ENCODE assay signal across 18 mouse cellular contexts in genomic region chr6:100072261-100072968, GRCm38 (mm10).
A peak's percentile ranks its signal among the peaks of the same experiment; 100 is the strongest.
DNase-seq lines count a peak whose midpoint lies in the region; ATAC-seq and TF ChIP-seq lines count a peak whose summit lies in the region.
"Had no signal": no experiment of that assay in that cellular context is flagged by ENCODE, and none has a peak within 500 bp of the region (broad histone marks: within the 10 kb centered on the region; RNA-seq: fewer than 3 reads in every experiment).

No protein-coding gene starts in this region.

- TF ChIP-seq CTCF in liver, adult 2 months (IDR thresholded peaks at IDR 0.05; ENCODE audit: low read depth, low read length), result no peak
- TF ChIP-seq CTCF in MEL (IDR thresholded peaks at IDR 0.05 in 2 of 3, conservative IDR thresholded peaks at IDR 0.05 in 1 of 3; ENCODE audit: control insufficient read depth in 1 of 3, insufficient read depth in 1 of 3, low read depth in 2 of 3, low read length in 3 of 3, poor library complexity in 1 of 3, severe bottlenecking in 1 of 3), result no peak

- no peak for TF ChIP-seq POLR2A in liver, adult 2 months (IDR thresholded peaks at IDR 0.05; ENCODE audit: extremely low read depth, insufficient read depth, low read length)
- no peak for TF ChIP-seq POLR2A in MEL (IDR thresholded peaks at IDR 0.05; ENCODE audit: control insufficient read depth in 1 of 2, insufficient read depth in 1 of 2, low read depth in 1 of 2, low read length in 2 of 2, poor library complexity in 1 of 2)

- WGBS in liver, adult 2 months, result 47% methylated on average over 6 of the region's 6 CpGs
- 43% methylated on average over 6 of the region's 6 CpGs for WGBS in liver, embryonic 12.5 days (ENCODE audit: insufficient replicate concordance)

- no peaks in the 10 kb centered on the region; the same call in 1 of the 2 replicates for H3K9me3 ChIP-seq in liver, embryonic 12.5 days (replicated peaks)
- H3K9me3 ChIP-seq in MEL (replicated peaks; ENCODE audit: insufficient read depth, low read length), result no peaks in the 10 kb centered on the region
- H3K9me3 ChIP-seq: heart, embryonic 13.5 days; hindbrain, embryonic 15.5 days; limb, embryonic 12.5 days; neural tube, embryonic 13.5 days had no signal

- H3K79me2 ChIP-seq in liver, adult 2 months (ENCODE audit: control insufficient read depth, insufficient read depth, low read length), result no peaks in the 10 kb centered on the region
- H3K79me2 ChIP-seq in MEL (ENCODE audit: control insufficient read depth, insufficient read depth, low read length, poor library complexity), result no peaks in the 10 kb centered on the region

- no peak for TF ChIP-seq RAD21 in MEL (IDR thresholded peaks at IDR 0.05; ENCODE audit: low read depth, low read length)

- no peak overlapping the region for H3K4me2 ChIP-seq in liver, embryonic 12.5 days
- H3K4me2 ChIP-seq: heart, embryonic 13.5 days; hindbrain, embryonic 15.5 days; limb, embryonic 12.5 days; neural tube, embryonic 13.5 days had no signal

- H3K9ac ChIP-seq in liver, adult 2 months (ENCODE audit: low read depth, low read length), result no peak overlapping the region
- H3K9ac ChIP-seq in liver, embryonic 12.5 days, result no peak overlapping the region
- H3K9ac ChIP-seq in MEL (ENCODE audit: control insufficient read depth, low read depth, low read length, poor library complexity, severe bottlenecking), result no peak overlapping the region
- H3K9ac ChIP-seq: heart, embryonic 13.5 days; hindbrain, embryonic 15.5 days; limb, embryonic 12.5 days; neural tube, embryonic 13.5 days had no signal

- no peak overlapping the region for H3K4me3 ChIP-seq in liver, adult 2 months (ENCODE audit: insufficient read depth, low read depth, low read length)
- H3K4me3 ChIP-seq in liver, embryonic 12.5 days, result no peak overlapping the region
- no peak overlapping the region for H3K4me3 ChIP-seq in MEL (ENCODE audit: control insufficient read depth in 1 of 2, insufficient read depth in 1 of 2, low read depth in 2 of 2, low read length in 2 of 2)
- H3K4me3 ChIP-seq: erythroblast, embryonic 14.5 days; heart, embryonic 13.5 days; hindbrain, embryonic 15.5 days; limb, embryonic 12.5 days; neural tube, embryonic 13.5 days had no signal

- no peak for ATAC-seq in liver, embryonic 12.5 days
- ATAC-seq: midbrain, embryonic 16.5 days had no signal

- H3K27ac ChIP-seq in liver, adult 2 months (replicated peaks; ENCODE audit: insufficient read depth, low read depth, low read length), result no peak overlapping the region
- no peak overlapping the region for H3K27ac ChIP-seq in liver, embryonic 12.5 days
- no peak overlapping the region for H3K27ac ChIP-seq in MEL (ENCODE audit: control insufficient read depth, low read depth, low read length)
- H3K27ac ChIP-seq: heart, embryonic 13.5 days; hindbrain, embryonic 15.5 days; limb, embryonic 12.5 days; neural tube, embryonic 13.5 days had no signal

- H3K4me1 ChIP-seq in liver, adult 2 months (ENCODE audit: control insufficient read depth, insufficient read depth, low read length), result peaks cover 6% of the 10 kb centered on the region; the same call in 1 of the 2 replicates
- no peaks in the 10 kb centered on the region for H3K4me1 ChIP-seq in liver, embryonic 12.5 days
- no peaks in the 10 kb centered on the region for H3K4me1 ChIP-seq in MEL (ENCODE audit: control insufficient read depth in 1 of 2, insufficient read depth in 2 of 2, low read length in 2 of 2)

- no peaks in the 10 kb centered on the region for H3K36me3 ChIP-seq in liver, adult 2 months (ENCODE audit: control insufficient read depth, insufficient read depth, low read length)
- no peaks in the 10 kb centered on the region for H3K36me3 ChIP-seq in liver, embryonic 12.5 days
- H3K36me3 ChIP-seq in MEL (ENCODE audit: control insufficient read depth in 1 of 2, insufficient read depth in 2 of 2, low read length in 2 of 2), result no peaks in the 10 kb centered on the region; a peak in 1 of 4 replicates
- H3K36me3 ChIP-seq: heart, embryonic 13.5 days; hindbrain, embryonic 15.5 days; limb, embryonic 12.5 days; neural tube, embryonic 13.5 days had no signal

- no peak for TF ChIP-seq EP300 in MEL (IDR thresholded peaks at IDR 0.05; ENCODE audit: low read depth in 1 of 2, low read length in 2 of 2)

- no peaks in the 10 kb centered on the region for H3K27me3 ChIP-seq in liver, adult 2 months (ENCODE audit: control insufficient read depth, insufficient read depth, low read length)
- H3K27me3 ChIP-seq in liver, embryonic 12.5 days (replicated peaks), result 0 out of 2 replicates have a peak, but pooled peaks cover 6% of the 10 kb centered on the region
- no peaks in the 10 kb centered on the region for H3K27me3 ChIP-seq in MEL (ENCODE audit: control insufficient read depth in 1 of 2, insufficient read depth in 2 of 2, low read length in 2 of 2)

- DNase-seq in heart, postnatal 4 days, result peak; percentile 39
- DNase-seq in heart, adult 11 months, result no peak
- peak; percentile 26 for DNase-seq in liver, adult 2 months (ENCODE audit: extremely low read depth, low read depth, low spot score)
- peak; percentile 8 for DNase-seq in MEL (ENCODE audit: low read depth, low spot score)
- DNase-seq in brain, adult 2 months (ENCODE audit: low read depth, low spot score), result peak; percentile 45
- DNase-seq in right cerebral cortex, adult 18-20 months, result no peak
- DNase-seq in spleen, postnatal 14 days (ENCODE audit: low spot score in 2 of 2), result no peak
- DNase-seq: gastrocnemius, postnatal 36 days; retina, postnatal 1 day; spleen, adult 18-20 months; thymus, postnatal 4 days had no signal

TF ChIP-seq in MEL, 35 proteins besides CTCF, POLR2A, EP300 and RAD21:
- TF ChIP-seq ZMIZ1 (IDR thresholded peaks at IDR 0.05; ENCODE audit: low read depth, low read length), result no peak
- no peak for TF ChIP-seq TAL1 (IDR thresholded peaks at IDR 0.05; ENCODE audit: low read length)
- no peak for TF ChIP-seq KAT2A (conservative IDR thresholded peaks at IDR 0.05; ENCODE audit: low read depth, low read length)
- no peak for TF ChIP-seq SIN3A (IDR thresholded peaks at IDR 0.05; ENCODE audit: low read length)
- TF ChIP-seq ZC3H11A (IDR thresholded peaks at IDR 0.05; ENCODE audit: low read depth, low read length), result no peak
- TF ChIP-seq ELF1 (IDR thresholded peaks at IDR 0.05; ENCODE audit: low read depth, low read length), result no peak
- no peak for TF ChIP-seq MAX (IDR thresholded peaks at IDR 0.05; ENCODE audit: low read length)
- TF ChIP-seq E2F4 (IDR thresholded peaks at IDR 0.05; ENCODE audit: borderline replicate concordance, low read depth, low read length), result no peak
- TF ChIP-seq TBP (IDR thresholded peaks at IDR 0.05; ENCODE audit: low read depth, low read length), result no peak
- TF ChIP-seq CHD1 (IDR thresholded peaks at IDR 0.05; ENCODE audit: low read depth, low read length), result no peak
- no peak for TF ChIP-seq SMC3 (IDR thresholded peaks at IDR 0.05; ENCODE audit: low read depth, low read length)
- no peak for TF ChIP-seq RCOR1 (IDR thresholded peaks at IDR 0.05; ENCODE audit: low read depth, low read length)
- no peak for TF ChIP-seq POLR2AphosphoS2 (IDR thresholded peaks at IDR 0.05; ENCODE audit: low read length)
- TF ChIP-seq ZNF384 (IDR thresholded peaks at IDR 0.05; ENCODE audit: low read depth, low read length), result no peak
- no peak for TF ChIP-seq HCFC1 (IDR thresholded peaks at IDR 0.05; ENCODE audit: low read depth, low read length)
- no peak for TF ChIP-seq GABPA (IDR thresholded peaks at IDR 0.05; ENCODE audit: low read depth, low read length)
- no peak for TF ChIP-seq TCF12 (IDR thresholded peaks at IDR 0.05; ENCODE audit: low read depth, low read length)
- TF ChIP-seq MAFK (IDR thresholded peaks at IDR 0.05; ENCODE audit: borderline replicate concordance, low read depth, low read length), result no peak
- TF ChIP-seq ETS1 (IDR thresholded peaks at IDR 0.05; ENCODE audit: low read depth, low read length), result no peak
TF ChIP-seq in MEL: peak in this region for 0.

Comparison
In these comparisons a context has a peak if more than half of its experiments do, and no peak if none do; other contexts are left out.
1. DNase-seq: peak in heart, postnatal 4 days (single experiment), liver, adult 2 months (single experiment), MEL (single experiment) and brain, adult 2 months (single experiment); none in heart, adult 11 months (single experiment), right cerebral cortex, adult 18-20 months (single experiment) and spleen, postnatal 14 days (0 of 2).